Mouse (Mus musculus) retina, adult 2 months (tissue): ENCODE results near the gene Cenpi.
"Not testable (repeated sequence)": the region's sequence is repeated elsewhere in the genome, so short reads cannot be mapped to it uniquely, and the experiment has no call there.

ENCODE experiments used
- DNase-seq: peaks from one replicate; pipeline ENCODE4 v3.0.0-alpha.2; 2012; ENCODE audit warnings: low read depth, low spot score

The Cenpi gene

GRCm38 (mm10) chrX:134307534-134308274 is at the start of gene Cenpi:
Gene Cenpi, plus strand, starts transcription at chrX:134308084.
- DNase-seq = peak; percentile 60

- DNase-seq = no peak
Measured at GRCm38 (mm10) chrX:134261191-134261590, 46.7 kb upstream of the Cenpi start.

GRCm38 (mm10) chrX:134262129-134262528 is 45.8 kb upstream of the Cenpi start:
- no peak for DNase-seq

GRCm38 (mm10) chrX:134275715-134276114 is 32.2 kb upstream of the Cenpi start:
- no peak for DNase-seq

GRCm38 (mm10) chrX:134276275-134277160 is 31.4 kb upstream of the Cenpi start, which contains the start of gene Trmt2b:
Gene Trmt2b, minus strand, starts transcription at chrX:134276984.
- no peak for DNase-seq

- no peak for DNase-seq
Measured at GRCm38 (mm10) chrX:134280531-134280930, 27.4 kb upstream of the Cenpi start.

GRCm38 (mm10) chrX:134285102-134285501 is 22.8 kb upstream of the Cenpi start:
- DNase-seq = no peak

GRCm38 (mm10) chrX:134285791-134286190 is 22.1 kb upstream of the Cenpi start:
- DNase-seq = no peak

- no peak for DNase-seq
Measured at GRCm38 (mm10) chrX:134287305-134287704, 20.6 kb upstream of the Cenpi start.

GRCm38 (mm10) chrX:134296301-134296700 is 11.6 kb upstream of the Cenpi start:
- no peak for DNase-seq

- DNase-seq = no peak
Measured at GRCm38 (mm10) chrX:134296737-134297136, 11.1 kb upstream of the Cenpi start.

GRCm38 (mm10) chrX:134297195-134297594 is 10.7 kb upstream of the Cenpi start:
- no peak for DNase-seq

- DNase-seq = no peak
Measured at GRCm38 (mm10) chrX:134300219-134300618, 7.7 kb upstream of the Cenpi start.

- no peak for DNase-seq
Measured at GRCm38 (mm10) chrX:134303287-134303686, 4.6 kb upstream of the Cenpi start.

GRCm38 (mm10) chrX:134308275-134308634 is 371 bp downstream of the Cenpi start:
- DNase-seq = no peak

- DNase-seq = not testable (repeated sequence)
Measured at GRCm38 (mm10) chrX:134311193-134311592, 3.3 kb downstream of the Cenpi start.

GRCm38 (mm10) chrX:134319153-134319932 is 11.5 kb downstream of the Cenpi start:
- no peak for DNase-seq

GRCm38 (mm10) chrX:134333280-134333679 is 25.4 kb downstream of the Cenpi start:
- no peak for DNase-seq

GRCm38 (mm10) chrX:134342735-134343134 is 34.9 kb downstream of the Cenpi start:
- DNase-seq = no peak

GRCm38 (mm10) chrX:134350205-134350604 is 42.3 kb downstream of the Cenpi start:
- DNase-seq = no peak

GRCm38 (mm10) chrX:134353848-134354247 is 46.0 kb downstream of the Cenpi start:
- DNase-seq = no peak

- DNase-seq = no peak
Measured at GRCm38 (mm10) chrX:134359336-134359735, 51.5 kb downstream of the Cenpi start.
